Mouse (Mus musculus) E14TG2a.4 (cell line): ENCODE data around the gene Hmgb2.

Source experiments
- CTCF ChIP-seq: conservative IDR thresholded peaks from 2 replicates; pipeline ENCODE4 v1.5.1; 2014; ENCODE audit warnings: low read length
- NANOG ChIP-seq: IDR thresholded peaks from 2 replicates; pipeline ENCODE4 v1.6.1; 2014; ENCODE audit warnings: borderline replicate concordance, low read length, mixed read lengths
- POU5F1 ChIP-seq: IDR thresholded peaks from 2 replicates; pipeline ENCODE4 v1.6.1; 2014; ENCODE audit warnings: low read length, borderline replicate concordance

GRCm38 (mm10) chr8:57546401-57546800 lies 34.7 kb downstream of the Hmgb2 start:
- no peak for TF ChIP-seq CTCF
- TF ChIP-seq NANOG = no peak
- no peak for TF ChIP-seq POU5F1
